ENCODE assay signal across 16 mouse cellular contexts in the genomic region with DNA sequence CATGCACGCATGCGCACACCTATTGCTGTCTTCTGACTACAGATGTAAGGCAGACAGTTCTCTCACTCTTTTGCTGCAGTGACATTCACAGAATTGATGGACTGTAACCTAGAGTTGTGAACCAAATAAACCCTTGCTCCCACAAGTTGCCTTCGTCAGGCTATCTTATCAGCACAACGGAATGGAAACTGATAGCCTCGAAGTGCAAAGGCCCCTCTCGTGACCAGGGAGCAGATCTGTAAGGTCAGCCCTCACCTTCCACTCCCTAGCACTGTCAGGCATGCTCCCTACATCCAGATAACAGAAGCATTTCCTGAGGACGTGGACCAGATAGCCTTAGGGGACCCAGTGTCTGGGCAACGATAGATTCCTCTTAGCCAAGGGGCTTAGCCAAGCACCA.
"Had no signal": no experiment of that assay in that cellular context is flagged by ENCODE, and none has a peak within 500 bp of the region (broad histone marks: within the 10 kb centered on the region; RNA-seq: fewer than 3 reads in every experiment).

No protein-coding gene starts in this region.

- H3K27ac ChIP-seq: liver, embryonic 14.5 days; midbrain, embryonic 10.5 days; midbrain, embryonic 12.5 days; neural tube, embryonic 13.5 days had no signal

- H3K36me3 ChIP-seq: midbrain, embryonic 10.5 days; midbrain, embryonic 12.5 days; neural tube, embryonic 13.5 days had no signal

- H3K4me3 ChIP-seq: midbrain, embryonic 10.5 days; midbrain, embryonic 12.5 days; myocyte; neural tube, embryonic 13.5 days had no signal

- H3K4me1 ChIP-seq: neural tube, embryonic 13.5 days had no signal

- DNase-seq: lung, adult 18-20 months; lung, embryonic 14.5 days; lung, postnatal 10 days; lung, postnatal 4 days; midbrain, embryonic 14.5 days; right cerebral cortex, postnatal 14 days; spleen, adult 18-20 months; thymus, adult 18-20 months; thymus, postnatal 14 days; thymus, postnatal 4 days had no signal

- H3K4me2 ChIP-seq: lung, embryonic 14.5 days; midbrain, embryonic 12.5 days; neural tube, embryonic 13.5 days had no signal

- H3K9me3 ChIP-seq: midbrain, embryonic 10.5 days; midbrain, embryonic 12.5 days; neural tube, embryonic 13.5 days had no signal

- H3K9ac ChIP-seq: liver, embryonic 14.5 days; lung, embryonic 14.5 days; midbrain, embryonic 12.5 days; neural tube, embryonic 13.5 days had no signal

- ATAC-seq: midbrain, embryonic 16.5 days had no signal
